Mouse (Mus musculus): ENCODE data around the gene B4gat1. TPM values are rescaled to one million over a fixed set of nuclear protein-coding genes. Genes with fewer than 3 reads are reported as not detected.
"Not testable (repeated sequence)": the region's sequence is repeated elsewhere in the genome, so short reads cannot be mapped to it uniquely, and the experiment has no call there.

Gene B4gat1
- polyA plus RNA-seq (2015; fragmentation: Nextera tagmentation; extraction: Ambion mirVana): 45.1 and 47.9 TPM in 2 replicates

- Histone ChIP-seq H3K36me3 (0 out of 2 replicates have a peak, but pooled peaks cover 8% of the 10 kb centered on the region), H3K4me2 (peak within 1 kb of the TSS; percentile 95), H3K4me3 (peak within 1 kb of the TSS; percentile 87), H3K27me3 (no peaks in the 10 kb centered on the region), H3K9ac (peak within 1 kb of the TSS; percentile 89), H3K4me1 (peaks cover 35% of the 10 kb centered on the region), H3K27ac (peak within 1 kb of the TSS; percentile 76), H3K9me3 (no peaks in the 10 kb centered on the region)
- peak; percentile 89 for ATAC-seq (ENCODE audit: insufficient number of reproducible peaks, low FRiP score, low TSS enrichment, low read depth)
- under 1% methylated on average over 38 of the region's 44 CpGs for WGBS
Measured at GRCm38 (mm10) chr19:5038709-5039156, at the start of gene B4gat1, which contains the start of gene AC124502.3. Gene B4gat1, plus strand, starts transcription at chr19:5038826. Gene AC124502.3, plus strand, starts transcription at chr19:5038891.

DNA sequence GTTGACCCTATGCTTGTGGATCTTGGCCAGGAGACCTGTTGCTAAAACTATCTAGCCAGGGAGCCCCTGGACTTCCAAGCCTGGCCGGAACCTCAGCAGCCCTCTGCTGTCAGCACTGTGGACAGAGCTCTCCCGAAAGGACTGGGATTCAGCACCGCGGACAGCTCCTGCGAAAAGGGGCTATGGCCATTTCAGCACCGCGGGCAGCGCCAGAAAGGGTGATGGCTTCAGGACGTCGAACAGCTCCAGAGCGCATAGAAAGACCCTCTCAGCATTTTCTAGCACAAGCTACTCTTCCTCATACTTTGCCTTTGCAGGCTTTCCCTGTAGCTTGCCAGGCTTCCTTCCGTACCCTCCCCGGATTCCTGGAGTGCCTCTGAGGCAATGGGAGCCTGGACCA is 49.6 kb upstream of the B4gat1 start:
- Histone ChIP-seq H3K4me2 (no peak overlapping the region), H3K9ac (no peak overlapping the region), H3K27ac (no peak overlapping the region), H3K4me3 (no peak overlapping the region), H3K9me3 (no peaks in the 10 kb centered on the region), H3K27me3 (peaks cover 70% of the 10 kb centered on the region), H3K36me3 (no peaks in the 10 kb centered on the region), H3K4me1 (peaks cover 14% of the 10 kb centered on the region)
- WGBS: 3% methylated on average over 13 of the region's 13 CpGs
- ATAC-seq (ENCODE audit: insufficient number of reproducible peaks, low FRiP score, low TSS enrichment, low read depth): no peak

GRCm38 (mm10) chr19:4989434-4990255 is 49.0 kb upstream of the B4gat1 start:
- 20% methylated on average over 44 of the region's 47 CpGs for WGBS
- Histone ChIP-seq H3K4me1 (peaks cover 14% of the 10 kb centered on the region), H3K4me3 (no peak overlapping the region)

DNA sequence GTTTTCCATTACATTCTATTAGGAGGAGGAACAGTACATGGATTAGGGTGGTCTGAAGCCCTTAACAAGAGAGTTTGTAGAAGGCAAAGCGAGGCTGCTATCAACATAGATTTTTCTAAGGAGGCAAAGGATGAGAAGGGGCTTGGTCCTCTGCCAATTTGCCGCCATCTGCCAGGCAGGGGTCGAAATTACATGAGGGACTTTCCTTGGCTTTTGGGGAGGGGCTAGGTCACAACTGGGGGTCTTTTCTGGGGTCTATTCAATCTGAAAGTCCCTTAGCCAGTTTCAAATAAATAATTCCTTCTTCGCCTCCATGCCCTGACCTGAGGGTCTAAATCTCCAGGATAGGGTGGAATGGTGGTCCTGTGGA is 48.4 kb upstream of the B4gat1 start, which contains the start of gene Npas4:
Npas4 (minus strand) TSS at position 61 of the 370 bp plus-strand sequence.
- H3K9me3 ChIP-seq: no peaks in the 10 kb centered on the region
- H3K4me2 ChIP-seq: no peak within 1 kb of the TSS
- WGBS: 24% methylated on average over 4 of the region's 4 CpGs
- no peak within 1 kb of the TSS for H3K4me3 ChIP-seq
- peaks cover 65% of the 10 kb centered on the region for H3K27me3 ChIP-seq
- no peak within 1 kb of the TSS for H3K9ac ChIP-seq
- peaks cover 14% of the 10 kb centered on the region for H3K4me1 ChIP-seq
- no peak within 1 kb of the TSS for H3K27ac ChIP-seq
- ATAC-seq (ENCODE audit: insufficient number of reproducible peaks, low FRiP score, low TSS enrichment, low read depth): no peak
- no peaks in the 10 kb centered on the region for H3K36me3 ChIP-seq

More at GRCm38 (mm10) chr19:4989434-4990255, 49.0 kb upstream of the B4gat1 start:
- Histone ChIP-seq H3K9me3 (no peaks in the 10 kb centered on the region), H3K27ac (no peak overlapping the region), H3K4me2 (no peak overlapping the region), H3K9ac (no peak overlapping the region), H3K27me3 (peaks cover 70% of the 10 kb centered on the region), H3K36me3 (no peaks in the 10 kb centered on the region)
- no peak for ATAC-seq (ENCODE audit: insufficient number of reproducible peaks, low FRiP score, low TSS enrichment, low read depth)

- no peaks in the 10 kb centered on the region for H3K9me3 ChIP-seq
- H3K36me3 ChIP-seq: no peaks in the 10 kb centered on the region
- H3K9ac ChIP-seq: no peak overlapping the region
- H3K4me3 ChIP-seq: no peak overlapping the region
- no peak for ATAC-seq (ENCODE audit: insufficient number of reproducible peaks, low FRiP score, low TSS enrichment, low read depth)
- H3K27me3 ChIP-seq: peaks cover 64% of the 10 kb centered on the region
- WGBS: 2% methylated on average over 22 of the region's 22 CpGs
- H3K4me2 ChIP-seq: no peak overlapping the region
- no peak overlapping the region for H3K27ac ChIP-seq
- peaks cover 14% of the 10 kb centered on the region for H3K4me1 ChIP-seq
Measured at GRCm38 (mm10) chr19:4990716-4991115, 47.9 kb upstream of the B4gat1 start.

DNA sequence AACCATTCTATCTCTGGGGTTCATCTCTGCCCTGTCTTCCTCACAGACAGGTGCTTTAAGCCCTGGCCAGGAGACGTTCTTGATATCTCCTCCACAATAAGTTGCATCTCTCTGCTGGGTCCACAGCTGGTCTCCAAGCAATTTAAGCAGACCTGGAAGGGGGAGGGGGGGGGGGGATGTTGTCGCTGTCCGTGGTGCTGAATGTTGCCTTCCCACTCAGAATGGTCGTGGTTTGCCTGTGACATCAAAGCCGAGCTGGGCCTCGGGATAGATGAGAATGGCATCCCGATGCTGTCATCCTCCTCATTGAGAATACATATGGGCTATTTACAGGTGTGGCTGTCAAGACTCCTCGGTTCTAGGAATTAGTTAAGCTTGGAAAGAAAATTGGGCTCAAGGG is 46.3 kb upstream of the B4gat1 start:
- Histone ChIP-seq H3K27ac (no peak overlapping the region), H3K4me2 (no peak overlapping the region), H3K4me1 (peaks cover 14% of the 10 kb centered on the region), H3K9me3 (no peaks in the 10 kb centered on the region), H3K27me3 (peaks cover 69% of the 10 kb centered on the region), H3K9ac (no peak overlapping the region), H3K36me3 (no peaks in the 10 kb centered on the region), H3K4me3 (no peak overlapping the region)
- WGBS: 16% methylated on average over 8 of the region's 8 CpGs
- no peak for ATAC-seq (ENCODE audit: insufficient number of reproducible peaks, low FRiP score, low TSS enrichment, low read depth)

- WGBS: 2% methylated on average over 9 of the region's 9 CpGs
- peaks cover 71% of the 10 kb centered on the region for H3K27me3 ChIP-seq
- no peaks in the 10 kb centered on the region for H3K9me3 ChIP-seq
- no peak overlapping the region for H3K4me3 ChIP-seq
- no peak overlapping the region for H3K4me2 ChIP-seq
- H3K27ac ChIP-seq: no peak overlapping the region
- peaks cover 14% of the 10 kb centered on the region for H3K4me1 ChIP-seq
- no peaks in the 10 kb centered on the region for H3K36me3 ChIP-seq
- ATAC-seq (ENCODE audit: insufficient number of reproducible peaks, low FRiP score, low TSS enrichment, low read depth): peak; percentile 35; the same call in 1 of the 2 replicates
- no peak overlapping the region for H3K9ac ChIP-seq
Measured at GRCm38 (mm10) chr19:4992904-4993303, 45.7 kb upstream of the B4gat1 start.

GRCm38 (mm10) chr19:4994043-4994442 is 44.6 kb upstream of the B4gat1 start:
- WGBS: 58% methylated on average over 5 of the region's 5 CpGs
- H3K27me3 ChIP-seq: peaks cover 71% of the 10 kb centered on the region
- no peaks in the 10 kb centered on the region for H3K9me3 ChIP-seq
- ATAC-seq (ENCODE audit: insufficient number of reproducible peaks, low FRiP score, low TSS enrichment, low read depth): no peak
- H3K27ac ChIP-seq: no peak overlapping the region
- H3K4me3 ChIP-seq: no peak overlapping the region
- H3K9ac ChIP-seq: no peak overlapping the region
- H3K36me3 ChIP-seq: no peaks in the 10 kb centered on the region
- no peak overlapping the region for H3K4me2 ChIP-seq
- H3K4me1 ChIP-seq: peaks cover 14% of the 10 kb centered on the region

DNA sequence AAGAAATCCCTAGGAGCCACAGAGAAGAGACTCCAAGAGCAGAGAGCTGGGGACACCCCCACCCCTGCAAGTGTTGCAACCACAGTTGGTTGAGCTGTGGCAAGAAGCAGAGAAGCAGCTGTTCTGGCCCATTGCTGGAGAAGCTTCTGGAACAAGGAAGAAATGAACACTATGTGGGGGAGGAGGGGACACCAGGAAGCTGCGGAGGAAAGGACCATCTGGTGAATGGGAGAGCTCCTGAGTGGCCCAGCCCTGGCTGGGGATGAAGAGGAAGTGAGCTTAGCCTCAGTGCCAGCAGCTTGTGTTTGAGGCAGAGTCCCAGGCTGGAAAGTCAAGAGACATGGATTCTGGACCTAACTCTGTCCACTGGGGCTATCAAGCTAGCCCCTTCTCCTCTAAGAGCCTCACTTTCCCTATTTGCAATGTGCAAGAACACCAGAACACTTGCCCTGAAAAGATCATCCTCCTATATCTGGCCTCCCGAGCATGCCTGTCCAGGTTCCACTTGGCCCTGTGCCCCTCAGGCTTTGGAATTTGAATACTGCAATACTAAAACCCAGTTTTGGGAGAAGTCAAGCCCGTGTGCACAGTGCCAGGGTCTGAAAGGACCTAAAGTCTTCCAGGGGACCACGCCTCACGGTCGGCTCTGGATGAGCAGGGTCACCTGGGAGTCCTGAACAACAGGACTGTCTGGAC is 39.0 kb upstream of the B4gat1 start:
- no peak overlapping the region for H3K4me2 ChIP-seq
- peaks cover 23% of the 10 kb centered on the region for H3K27me3 ChIP-seq
- ATAC-seq (ENCODE audit: insufficient number of reproducible peaks, low FRiP score, low TSS enrichment, low read depth): no peak
- no peak overlapping the region for H3K4me3 ChIP-seq
- WGBS: 56% methylated on average over 6 of the region's 6 CpGs
- H3K9ac ChIP-seq: no peak overlapping the region
- no peaks in the 10 kb centered on the region for H3K9me3 ChIP-seq
- H3K27ac ChIP-seq: no peak overlapping the region
- H3K36me3 ChIP-seq: no peaks in the 10 kb centered on the region
- H3K4me1 ChIP-seq: peaks cover 7% of the 10 kb centered on the region

GRCm38 (mm10) chr19:5001666-5002406 is 36.8 kb upstream of the B4gat1 start:
- Histone ChIP-seq H3K9ac (0 out of 2 replicates have a peak overlapping the region, but pooled peaks have one; percentile 0), H3K36me3 (no peaks in the 10 kb centered on the region), H3K9me3 (no peaks in the 10 kb centered on the region), H3K4me2 (peak overlapping the region; percentile 46), H3K4me1 (peaks cover 7% of the 10 kb centered on the region), H3K4me3 (peak overlapping the region; percentile 29), H3K27me3 (peaks cover 12% of the 10 kb centered on the region; the same call in 1 of the 2 replicates), H3K27ac (peak overlapping the region; percentile 38; the same call in 1 of the 2 replicates)
- whole genome bisulfite sequencing: under 1% methylated on average over 39 of the region's 39 CpGs
- ATAC-seq (ENCODE audit: insufficient number of reproducible peaks, low FRiP score, low TSS enrichment, low read depth): peak; percentile 62

GRCm38 (mm10) chr19:5003644-5004043 is 35.0 kb upstream of the B4gat1 start:
- H3K27me3 ChIP-seq; H3K4me3 ChIP-seq; H3K4me2 ChIP-seq; ATAC-seq (ENCODE audit: insufficient number of reproducible peaks, low FRiP score, low TSS enrichment, low read depth); H3K36me3 ChIP-seq; H3K9me3 ChIP-seq; H3K9ac ChIP-seq; H3K27ac ChIP-seq; H3K4me1 ChIP-seq: not testable (repeated sequence)
- 68% methylated on average over 2 of the region's 2 CpGs for WGBS
